Mouse (Mus musculus) C2C12 (cell line): ENCODE measurements around the gene Cpne6. TPM values are rescaled to one million over a fixed set of nuclear protein-coding genes. Genes with fewer than 3 reads are reported as not detected.

Experiments used
- H3K27me3 ChIP-seq: one replicate; pipeline ENCODE4 v1.6.1; 2011; ENCODE audit not compliant: control insufficient read depth, insufficient read depth, insufficient read length
- H3K36me3 ChIP-seq: one replicate; pipeline ENCODE4 v1.6.1; 2011; ENCODE audit not compliant: control insufficient read depth, insufficient read depth
- H3K4me3 ChIP-seq: one replicate; pipeline ENCODE4 v1.5.1; 2011; ENCODE audit warnings: mild to moderate bottlenecking, control low read depth; ENCODE audit not compliant: poor library complexity, insufficient read depth, severe bottlenecking
- H3K79me2 ChIP-seq: one replicate; pipeline ENCODE4 v1.6.1; 2011; ENCODE audit not compliant: control insufficient read depth, insufficient read depth
- H3K79me3 ChIP-seq: one replicate; pipeline ENCODE4 v1.6.1; 2011; ENCODE audit warnings: low read depth, control low read depth
- H3ac ChIP-seq: one replicate; pipeline ENCODE3; 2011; ENCODE audit warnings: low read depth; ENCODE audit not compliant: control insufficient read depth, insufficient read length
- CEBPB ChIP-seq: IDR thresholded peaks from one replicate; pipeline ENCODE4 v1.6.1; 2011; ENCODE audit warnings: low read depth, mild to moderate bottlenecking, control low read depth, moderate library complexity
- CTCF ChIP-seq: IDR thresholded peaks from one replicate; pipeline ENCODE4 v1.5.1; 2011; ENCODE audit not compliant: control insufficient read depth, insufficient read depth, insufficient read length
- FOSL1 ChIP-seq: IDR thresholded peaks from one replicate; pipeline ENCODE4 v1.8.0; 2011; ENCODE audit warnings: mild to moderate bottlenecking, low read length; ENCODE audit not compliant: poor library complexity, insufficient read depth, severe bottlenecking
- MAX ChIP-seq: IDR thresholded peaks from one replicate; pipeline ENCODE4 v1.6.1; 2011; ENCODE audit warnings: mild to moderate bottlenecking, control low read depth
- MYOD1 ChIP-seq: IDR thresholded peaks from one replicate; pipeline ENCODE4 v1.6.1; 2011; ENCODE audit warnings: low read depth; ENCODE audit not compliant: control insufficient read depth, insufficient read length
- MYOG ChIP-seq: IDR thresholded peaks from one replicate; pipeline ENCODE4 v1.6.1; 2011; ENCODE audit not compliant: control insufficient read depth, insufficient read length; ENCODE audit errors: extremely low read depth
- USF1 ChIP-seq: IDR thresholded peaks from one replicate; pipeline ENCODE4 v1.6.1; 2011; ENCODE audit warnings: low read depth, mild to moderate bottlenecking, control low read depth, moderate library complexity
- polyA plus RNA-seq: library from polyadenylated mRNA; unstranded; fragments of >200 nt; fragmentation: generic; extraction: Trizol; gene quantifications from one replicate; pipeline ENCODE4 v1.2.1, GENCODE M21; 2012; ENCODE audit warnings: missing spikeins

Cpne6 gene
- polyA plus RNA-seq, 1 experiment, result not detected

DNA sequence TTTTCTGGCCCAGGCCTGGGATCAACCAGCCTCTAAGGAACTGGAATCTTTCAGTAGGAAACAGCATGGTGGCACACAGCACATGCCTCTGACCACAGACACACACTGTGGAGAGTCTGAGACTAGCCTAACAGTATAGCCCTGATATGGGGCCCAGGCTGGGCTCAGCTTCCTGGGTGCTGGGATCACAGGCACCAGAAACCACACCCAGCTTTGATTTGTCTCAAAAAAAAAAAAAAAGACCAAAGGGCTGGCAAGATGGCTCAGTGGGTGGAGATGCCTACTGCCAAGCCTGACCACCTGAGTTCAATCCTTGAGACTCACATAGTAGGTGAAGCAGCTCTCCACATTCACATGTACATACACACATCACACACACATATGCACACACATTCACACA lies 44.4 kb downstream of the Cpne6 start:
- H3ac ChIP-seq, result no peak overlapping the region
- H3K36me3 ChIP-seq, result peaks cover 8% of the 10 kb centered on the region
- TF ChIP-seq CEBPB, result no peak
- no peak for TF ChIP-seq CTCF
- TF ChIP-seq USF1, result no peak
- TF ChIP-seq FOSL1, result no peak
- H3K4me3 ChIP-seq, result no peak overlapping the region
- no peaks in the 10 kb centered on the region for H3K79me2 ChIP-seq
- no peaks in the 10 kb centered on the region for H3K79me3 ChIP-seq
- H3K27me3 ChIP-seq, result no peaks in the 10 kb centered on the region

DNA sequence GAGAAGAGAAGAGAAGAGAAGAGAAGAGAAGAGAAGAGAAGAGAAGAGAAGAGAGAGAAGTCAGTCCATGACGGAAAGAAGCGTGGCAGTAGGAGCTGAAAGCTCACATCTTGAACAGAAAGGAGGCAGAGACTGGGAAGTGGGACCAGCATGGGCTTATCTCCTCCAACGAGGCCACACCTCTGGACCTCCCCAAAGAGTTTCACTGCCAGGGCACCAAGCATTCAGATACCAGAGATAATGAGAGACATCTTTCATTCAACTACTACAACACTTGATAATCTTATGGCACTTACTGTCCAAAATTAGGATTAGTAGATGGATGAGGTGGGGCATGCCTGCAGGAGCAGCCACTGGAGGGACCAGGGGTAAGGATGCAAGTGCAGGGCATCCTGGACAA lies 45.5 kb downstream of the Cpne6 start:
- Histone ChIP-seq H3K36me3 (no peaks in the 10 kb centered on the region), H3K79me2 (no peaks in the 10 kb centered on the region), H3ac (no peak overlapping the region), H3K27me3 (no peaks in the 10 kb centered on the region), H3K4me3 (no peak overlapping the region), H3K79me3 (no peaks in the 10 kb centered on the region)
- no peak for TF ChIP-seq MYOD1
- no peak for TF ChIP-seq FOSL1
- no peak for TF ChIP-seq MAX
- no peak for TF ChIP-seq CTCF
- no peak for TF ChIP-seq USF1
- TF ChIP-seq CEBPB, result no peak
- no peak for TF ChIP-seq MYOG

DNA sequence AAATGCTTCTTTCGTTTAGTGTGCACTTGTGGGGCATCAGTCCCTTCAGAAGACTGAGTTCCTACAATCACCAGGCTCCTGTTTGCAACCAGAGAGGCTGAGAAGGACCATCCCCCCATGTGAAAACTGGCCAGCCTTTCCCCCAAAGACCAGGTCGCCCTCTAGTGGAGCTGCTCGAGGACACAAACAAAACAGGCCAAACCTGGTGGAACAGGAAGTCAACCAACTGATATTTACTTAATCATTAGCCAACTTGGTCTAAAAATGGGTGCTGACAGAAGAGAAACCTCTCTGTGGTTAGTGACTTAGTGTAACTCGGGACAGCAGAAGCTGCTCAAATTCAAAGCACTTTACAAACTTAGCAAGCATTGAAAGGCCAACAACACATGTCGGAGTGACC lies 46.8 kb downstream of the Cpne6 start:
- Histone ChIP-seq H3K79me3 (no peaks in the 10 kb centered on the region), H3K27me3 (no peaks in the 10 kb centered on the region), H3K4me3 (no peak overlapping the region), H3K79me2 (no peaks in the 10 kb centered on the region), H3ac (no peak overlapping the region), H3K36me3 (no peaks in the 10 kb centered on the region)
- peak; percentile 30 for TF ChIP-seq MAX
- TF ChIP-seq CEBPB, result no peak
- TF ChIP-seq CTCF, result peak; percentile 58
- TF ChIP-seq MYOG, result no peak

- Histone ChIP-seq H3ac (no peak overlapping the region), H3K79me2 (no peaks in the 10 kb centered on the region), H3K4me3 (no peak overlapping the region), H3K79me3 (no peaks in the 10 kb centered on the region), H3K36me3 (no peaks in the 10 kb centered on the region), H3K27me3 (no peaks in the 10 kb centered on the region)
- no peak for TF ChIP-seq MYOD1
- TF ChIP-seq MAX, result no peak
- no peak for TF ChIP-seq CTCF
- TF ChIP-seq CEBPB, result no peak
These were observed 47.3 kb downstream of the Cpne6 start for GRCm38 (mm10) chr14:55557587-55557986.

DNA sequence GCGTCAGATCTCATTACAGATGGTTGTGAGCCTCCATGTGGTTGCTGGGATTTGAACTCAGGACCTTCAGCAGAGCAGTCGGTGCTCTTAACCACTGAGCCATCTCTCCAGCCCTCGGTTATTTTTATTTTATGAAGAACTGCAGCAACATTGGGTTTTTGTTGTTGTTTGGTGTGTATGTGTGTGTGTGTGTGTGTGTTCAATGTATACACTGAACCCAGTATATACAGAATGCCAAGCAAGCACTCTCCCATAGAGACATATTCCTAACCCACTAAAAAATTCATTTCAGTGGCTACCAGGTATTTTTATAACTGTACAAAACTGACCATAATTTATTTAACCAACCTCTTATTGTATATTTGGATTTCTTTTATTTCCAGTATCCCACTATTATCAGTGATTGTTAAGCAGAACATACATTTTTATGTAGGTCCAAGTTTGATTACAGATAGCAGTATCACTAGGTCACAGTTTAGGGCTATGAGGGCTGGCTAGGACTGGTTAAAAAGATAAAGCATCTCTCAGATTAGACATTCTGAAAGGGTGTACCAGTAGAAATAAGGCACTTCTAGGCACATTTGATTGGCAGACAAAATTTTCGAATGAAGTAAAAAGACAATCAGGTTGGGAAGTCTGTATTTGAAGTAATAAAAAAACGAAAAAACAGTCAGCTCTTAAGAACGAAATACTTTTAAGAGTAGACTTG lies 48.6 kb downstream of the Cpne6 start:
- TF ChIP-seq MAX, result no peak
- no peak for TF ChIP-seq CTCF
- TF ChIP-seq MYOG, result no peak
- TF ChIP-seq CEBPB, result no peak
- TF ChIP-seq MYOD1, result no peak
- TF ChIP-seq FOSL1, result no peak
- TF ChIP-seq USF1, result no peak
- Histone ChIP-seq H3K79me2 (no peaks in the 10 kb centered on the region), H3K27me3 (no peaks in the 10 kb centered on the region), H3ac (no peak overlapping the region), H3K36me3 (no peaks in the 10 kb centered on the region), H3K4me3 (no peak overlapping the region), H3K79me3 (no peaks in the 10 kb centered on the region)

- no peaks in the 10 kb centered on the region for H3K36me3 ChIP-seq
- H3K79me3 ChIP-seq, result no peaks in the 10 kb centered on the region
- TF ChIP-seq CTCF, result no peak
- TF ChIP-seq MAX, result no peak
- no peak for TF ChIP-seq MYOG
- no peak for TF ChIP-seq MYOD1
- no peak for TF ChIP-seq CEBPB
- TF ChIP-seq FOSL1, result no peak
- no peak for TF ChIP-seq USF1
- no peaks in the 10 kb centered on the region for H3K79me2 ChIP-seq
- H3ac ChIP-seq, result peak within 1 kb of the TSS; percentile 84
- peak within 1 kb of the TSS; percentile 55 for H3K4me3 ChIP-seq
- no peaks in the 10 kb centered on the region for H3K27me3 ChIP-seq
These were observed 49.6 kb downstream of the Cpne6 start, which contains the start of gene Dcaf11 for GRCm38 (mm10) chr14:55559799-55560201. Gene Dcaf11 (plus strand): TSS chr14:55560006.
